Mouse (Mus musculus): ENCODE results near the gene Gm29797.

DNA sequence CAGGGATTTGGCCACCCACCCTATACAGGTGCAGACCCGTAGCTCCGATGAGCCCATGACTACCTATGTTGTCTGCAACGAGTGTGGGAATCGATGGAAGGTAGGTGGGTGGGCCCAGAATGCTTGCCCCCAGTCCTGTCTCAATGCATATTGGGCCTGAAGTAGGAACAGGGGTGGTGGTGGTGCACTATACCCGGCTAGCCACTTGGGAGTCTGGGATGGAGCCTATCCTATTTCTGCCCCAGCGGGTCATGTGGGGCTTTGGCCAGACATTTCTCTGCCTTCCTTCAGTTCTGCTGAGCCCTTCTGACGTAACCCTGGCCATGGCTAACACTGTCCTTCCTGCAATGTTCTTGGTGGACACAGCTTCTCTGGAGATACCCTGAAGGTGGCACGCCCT, 30.8 kb downstream of the Gm29797 start:
- TF ChIP-seq GATA1 (IDR thresholded peaks at IDR 0.05; ENCODE audit: low read length), result no peak
- no peak for TF ChIP-seq TAL1 (IDR thresholded peaks at IDR 0.05; ENCODE audit: low read length)
